Mouse (Mus musculus) ES-Bruce4 (cell line): ENCODE results near the gene Ncf1. TPM values are rescaled to one million over a fixed set of nuclear protein-coding genes. Genes with fewer than 3 reads are reported as not detected.

Experiments used
- H3K27ac ChIP-seq: 2 replicates; pipeline ENCODE4 v1.5.1; 2012; ENCODE audit warnings: low read length, inconsistent platforms; ENCODE audit not compliant: insufficient read depth
- H3K27me3 ChIP-seq: 2 replicates; pipeline ENCODE4 v1.6.1; 2012; ENCODE audit warnings: mild to moderate bottlenecking, low read length, inconsistent platforms; ENCODE audit not compliant: control insufficient read depth, poor library complexity, insufficient read depth, severe bottlenecking
- H3K36me3 ChIP-seq: 2 replicates; pipeline ENCODE4 v1.6.1; 2012; ENCODE audit warnings: inconsistent platforms, mild to moderate bottlenecking, low read length, moderate library complexity; ENCODE audit not compliant: control insufficient read depth, poor library complexity, insufficient read depth, severe bottlenecking
- H3K4me1 ChIP-seq: one replicate; pipeline ENCODE4 v1.8.1; 2011; ENCODE audit warnings: low read length; ENCODE audit not compliant: control insufficient read depth, insufficient read depth
- H3K4me3 ChIP-seq: 2 replicates; pipeline ENCODE4 v1.5.1; 2011; ENCODE audit warnings: low read depth, mild to moderate bottlenecking, low read length
- H3K9ac ChIP-seq: 2 replicates; pipeline ENCODE4 v1.6.1; 2012; ENCODE audit warnings: low read depth, mild to moderate bottlenecking, inconsistent platforms; ENCODE audit not compliant: poor library complexity, severe bottlenecking
- H3K9me3 ChIP-seq: replicated peaks from 2 replicates; pipeline ENCODE4 v1.6.1; 2012; ENCODE audit warnings: mild to moderate bottlenecking, low read length, inconsistent platforms; ENCODE audit not compliant: control insufficient read depth, poor library complexity, insufficient read depth, severe bottlenecking
- CTCF ChIP-seq: IDR thresholded peaks from one replicate; pipeline ENCODE4 v1.8.1; 2011; ENCODE audit warnings: low read depth, low read length
- EP300 ChIP-seq: IDR thresholded peaks from 2 replicates; pipeline ENCODE4 v1.6.1; 2011; ENCODE audit warnings: low read depth, low read length; ENCODE audit not compliant: insufficient read depth
- POLR2A ChIP-seq: IDR thresholded peaks from one replicate; pipeline ENCODE4 v1.8.1; 2011; ENCODE audit warnings: low read length; ENCODE audit not compliant: insufficient read depth
- polyA plus RNA-seq: library from polyadenylated mRNA; stranded (reverse); fragments of >200 nt; gene quantifications from 2 replicates; pipeline ENCODE4 v1.2.4, GENCODE M21; 2011; ENCODE audit warnings: low read depth; ENCODE audit not compliant: missing spikeins, insufficient read depth, insufficient read length

Gene Ncf1
- polyA plus RNA-seq, 1 experiment: not detected

- TF ChIP-seq EP300 (no peak), POLR2A (no peak), CTCF (no peak)
- Histone ChIP-seq H3K4me1 (peaks cover 3% of the 10 kb centered on the region), H3K9ac (no peak overlapping the region), H3K36me3 (peaks cover 65% of the 10 kb centered on the region), H3K27me3 (no peaks in the 10 kb centered on the region), H3K27ac (no peak overlapping the region), H3K9me3 (no peaks in the 10 kb centered on the region), H3K4me3 (no peak overlapping the region)
Measured at GRCm38 (mm10) chr5:134241831-134242230, 12.4 kb upstream of the Ncf1 start.

GRCm38 (mm10) chr5:134237936-134238760 lies 8.7 kb upstream of the Ncf1 start:
- Histone ChIP-seq H3K9ac (no peak overlapping the region), H3K4me3 (no peak overlapping the region), H3K27ac (no peak overlapping the region), H3K4me1 (peaks cover 3% of the 10 kb centered on the region), H3K36me3 (peaks cover 38% of the 10 kb centered on the region), H3K9me3 (no peaks in the 10 kb centered on the region), H3K27me3 (no peaks in the 10 kb centered on the region)
- peak; percentile 21; the same call in 1 of the 2 replicates for TF ChIP-seq EP300
- no peak for TF ChIP-seq POLR2A
- TF ChIP-seq CTCF: no peak

GRCm38 (mm10) chr5:134237508-134237907 lies 8.1 kb upstream of the Ncf1 start:
- Histone ChIP-seq H3K27me3 (no peaks in the 10 kb centered on the region), H3K9me3 (no peaks in the 10 kb centered on the region), H3K4me3 (no peak overlapping the region), H3K36me3 (peaks cover 32% of the 10 kb centered on the region), H3K9ac (no peak overlapping the region), H3K4me1 (peaks cover 4% of the 10 kb centered on the region), H3K27ac (no peak overlapping the region)
- no peak for TF ChIP-seq EP300

GRCm38 (mm10) chr5:134236796-134237195 lies 7.4 kb upstream of the Ncf1 start:
- no peak overlapping the region for H3K4me3 ChIP-seq
- TF ChIP-seq EP300: no peak
- no peaks in the 10 kb centered on the region for H3K9me3 ChIP-seq
- H3K9ac ChIP-seq: no peak overlapping the region
- no peak overlapping the region for H3K27ac ChIP-seq
- H3K36me3 ChIP-seq: peaks cover 29% of the 10 kb centered on the region
- peaks cover 5% of the 10 kb centered on the region for H3K4me1 ChIP-seq
- H3K27me3 ChIP-seq: no peaks in the 10 kb centered on the region

- Histone ChIP-seq H3K27ac (no peak overlapping the region), H3K27me3 (no peaks in the 10 kb centered on the region), H3K9ac (no peak overlapping the region), H3K4me3 (no peak overlapping the region), H3K4me1 (peaks cover 5% of the 10 kb centered on the region), H3K9me3 (no peaks in the 10 kb centered on the region), H3K36me3 (peaks cover 25% of the 10 kb centered on the region)
- no peak for TF ChIP-seq POLR2A
- no peak for TF ChIP-seq CTCF
- no peak for TF ChIP-seq EP300
Measured at GRCm38 (mm10) chr5:134236241-134236640, 6.8 kb upstream of the Ncf1 start.

GRCm38 (mm10) chr5:134235111-134235510 lies 5.7 kb upstream of the Ncf1 start:
- TF ChIP-seq POLR2A (no peak), CTCF (no peak), EP300 (no peak)
- H3K9ac ChIP-seq: no peak overlapping the region
- H3K9me3 ChIP-seq: no peaks in the 10 kb centered on the region
- H3K4me1 ChIP-seq: peaks cover 5% of the 10 kb centered on the region
- no peak overlapping the region for H3K27ac ChIP-seq
- peaks cover 15% of the 10 kb centered on the region for H3K36me3 ChIP-seq
- no peaks in the 10 kb centered on the region for H3K27me3 ChIP-seq
- no peak overlapping the region for H3K4me3 ChIP-seq
